Mouse (Mus musculus) thymus, adult 2 months (tissue): Measurements from ENCODE around the gene Ints7. TPM values are rescaled to one million over a fixed set of nuclear protein-coding genes. Genes with fewer than 3 reads are reported as not detected.
A peak's percentile ranks its signal among the peaks of the same experiment; 100 is the strongest.

Experiments
- DNase-seq: peaks from one replicate; pipeline ENCODE4 v3.0.0; 2021
- H3K27ac ChIP-seq: fragments of 200-500 bp; 2 replicates; pipeline ENCODE4 v1.5.1; 2012; ENCODE audit warnings: low read length, control low read depth; ENCODE audit not compliant: control insufficient read depth, insufficient read depth
- H3K27me3 ChIP-seq: fragments of 200-500 bp; 2 replicates; pipeline ENCODE4 v1.6.1; 2012; ENCODE audit warnings: mild to moderate bottlenecking, low read length, moderate library complexity, mixed read lengths; ENCODE audit not compliant: control insufficient read depth, insufficient read depth
- H3K36me3 ChIP-seq: fragments of 200-500 bp; 2 replicates; pipeline ENCODE4 v1.6.1; 2012; ENCODE audit warnings: mild to moderate bottlenecking, low read length, moderate library complexity; ENCODE audit not compliant: control insufficient read depth, insufficient read depth
- H3K4me1 ChIP-seq: fragments of 200-500 bp; replicated peaks from 2 replicates; pipeline ENCODE4 v1.6.1; 2012; ENCODE audit warnings: low read length; ENCODE audit not compliant: control insufficient read depth, insufficient read depth
- H3K4me3 ChIP-seq: fragments of 200-500 bp; 2 replicates; pipeline ENCODE4 v1.5.1; 2012; ENCODE audit warnings: mild to moderate bottlenecking, low read length, control low read depth, moderate library complexity; ENCODE audit not compliant: control insufficient read depth, insufficient read depth
- CTCF ChIP-seq: fragments of 200-500 bp; IDR thresholded peaks from 2 replicates; pipeline ENCODE4 v1.5.1; 2012; ENCODE audit warnings: mild to moderate bottlenecking, control low read depth, low read length, moderate library complexity, borderline replicate concordance; ENCODE audit not compliant: control insufficient read depth, poor library complexity, insufficient read depth; ENCODE audit errors: extremely low read depth
- POLR2A ChIP-seq: fragments of 200-500 bp; IDR thresholded peaks from 2 replicates; pipeline ENCODE4 v1.6.1; 2012; ENCODE audit warnings: mild to moderate bottlenecking, low read length, control low read depth, moderate library complexity; ENCODE audit not compliant: control insufficient read depth, poor library complexity, insufficient read depth; ENCODE audit errors: extremely low read depth
- WGBS: fragments of 180-500 bp; shearing (Covaris S2); methylation state at CpG from one replicate; pipeline ENCODE4 v1.1.7; 2018; 5-methylcytosine and 5-hydroxymethylcytosine counted together
- polyA plus RNA-seq: library from polyadenylated mRNA; depleted of rRNA; stranded (reverse); fragments of >200 nt; gene quantifications from 2 replicates; pipeline ENCODE4 v1.2.3, GENCODE M21; 2012

Gene Ints7
- polyA plus RNA-seq, 1 experiment = 62.2 TPM

DNA sequence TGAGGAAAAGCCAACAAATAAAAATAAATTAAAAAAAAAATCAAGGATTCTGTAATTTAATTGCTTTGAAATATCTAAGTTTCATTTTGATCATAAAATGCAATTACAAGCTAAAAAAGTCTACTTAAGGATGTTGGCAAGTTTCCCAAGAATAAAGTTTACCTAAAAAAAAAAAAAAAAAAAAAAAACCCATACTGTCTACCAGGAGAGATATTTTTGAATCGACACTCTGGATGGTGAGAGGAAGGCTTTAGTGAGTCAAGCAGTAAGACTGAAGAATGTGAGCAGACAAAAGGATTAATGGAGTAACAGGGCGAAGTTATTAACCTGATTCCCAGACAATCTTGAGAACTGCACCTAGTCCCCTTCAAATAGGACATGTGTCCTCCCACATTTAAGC lies 35.1 kb upstream of the Ints7 start:
- peaks cover 16% of the 10 kb centered on the region for H3K4me1 ChIP-seq
- 83% methylated on average over 2 of the region's 2 CpGs for WGBS
- H3K36me3 ChIP-seq = peaks cover 14% of the 10 kb centered on the region
- no peak for TF ChIP-seq POLR2A
- no peak for TF ChIP-seq CTCF
- peak overlapping the region; percentile 27; the same call in 1 of the 2 replicates for H3K4me3 ChIP-seq
- H3K27me3 ChIP-seq = no peaks in the 10 kb centered on the region
- no peak for DNase-seq
- peak overlapping the region; percentile 91; the same call in 1 of the 2 replicates for H3K27ac ChIP-seq

- peaks cover 14% of the 10 kb centered on the region for H3K36me3 ChIP-seq
- WGBS = 66% methylated on average over 9 of the region's 9 CpGs
Measured at GRCm38 (mm10) chr1:191541014-191541413, 34.4 kb upstream of the Ints7 start.

GRCm38 (mm10) chr1:191541619-191542018 lies 33.8 kb upstream of the Ints7 start:
- 10% methylated on average over 4 of the region's 4 CpGs for WGBS
- no peak overlapping the region for H3K4me3 ChIP-seq
- H3K27ac ChIP-seq = no peak overlapping the region; the same call in none of the 2 replicates
- H3K36me3 ChIP-seq = peaks cover 17% of the 10 kb centered on the region
- peaks cover 16% of the 10 kb centered on the region for H3K4me1 ChIP-seq
- H3K27me3 ChIP-seq = no peaks in the 10 kb centered on the region
- DNase-seq = no peak
- no peak for TF ChIP-seq POLR2A
- TF ChIP-seq CTCF = no peak

More at GRCm38 (mm10) chr1:191541014-191541413, 34.4 kb upstream of the Ints7 start:
- no peak for TF ChIP-seq CTCF
- no peak for TF ChIP-seq POLR2A
- no peak for DNase-seq
- H3K27ac ChIP-seq = peak overlapping the region; percentile 91
- H3K4me3 ChIP-seq = peak overlapping the region; percentile 27
- H3K4me1 ChIP-seq = peaks cover 16% of the 10 kb centered on the region
- H3K27me3 ChIP-seq = no peaks in the 10 kb centered on the region

- H3K4me3 ChIP-seq = no peak overlapping the region
- H3K27me3 ChIP-seq = no peaks in the 10 kb centered on the region
- WGBS = 92% methylated on average over 3 of the region's 3 CpGs
- DNase-seq = no peak
- H3K4me1 ChIP-seq = peaks cover 12% of the 10 kb centered on the region
- H3K36me3 ChIP-seq = peaks cover 20% of the 10 kb centered on the region
- TF ChIP-seq CTCF (no peak), POLR2A (no peak)
- no peak overlapping the region for H3K27ac ChIP-seq
Measured at GRCm38 (mm10) chr1:191543747-191544146, 31.7 kb upstream of the Ints7 start.

- WGBS = 95% methylated on average over 4 of the region's 4 CpGs
- TF ChIP-seq CTCF (no peak), POLR2A (no peak)
- no peak overlapping the region for H3K27ac ChIP-seq
Measured at GRCm38 (mm10) chr1:191550786-191551185, 24.6 kb upstream of the Ints7 start.

GRCm38 (mm10) chr1:191557109-191557508 lies 18.3 kb upstream of the Ints7 start:
- 92% methylated on average over 8 of the region's 8 CpGs for WGBS
- H3K36me3 ChIP-seq = peaks cover 22% of the 10 kb centered on the region
- H3K27me3 ChIP-seq = no peaks in the 10 kb centered on the region
- H3K4me3 ChIP-seq = no peak overlapping the region
- H3K4me1 ChIP-seq = peaks cover 1% of the 10 kb centered on the region
- H3K27ac ChIP-seq = no peak overlapping the region
- TF ChIP-seq CTCF = no peak
- TF ChIP-seq POLR2A = no peak
- no peak for DNase-seq

More at GRCm38 (mm10) chr1:191550786-191551185, 24.6 kb upstream of the Ints7 start:
- no peak overlapping the region for H3K4me3 ChIP-seq
- H3K27me3 ChIP-seq = no peaks in the 10 kb centered on the region
- no peak for DNase-seq
- peaks cover 21% of the 10 kb centered on the region for H3K36me3 ChIP-seq
- H3K4me1 ChIP-seq = peaks cover 5% of the 10 kb centered on the region

GRCm38 (mm10) chr1:191559779-191560178 lies 15.7 kb upstream of the Ints7 start:
- Histone ChIP-seq H3K27me3 (no peaks in the 10 kb centered on the region), H3K27ac (no peak overlapping the region), H3K36me3 (peaks cover 11% of the 10 kb centered on the region; the same call in 1 of the 2 replicates), H3K4me1 (no peaks in the 10 kb centered on the region; the same call in 1 of the 2 replicates), H3K4me3 (no peak overlapping the region)
- TF ChIP-seq CTCF (no peak), POLR2A (no peak)
- WGBS = 95% methylated on average over 5 of the region's 5 CpGs
- no peak for DNase-seq
